ENCODE assay signal across 7 mouse cellular contexts in the genomic region with DNA sequence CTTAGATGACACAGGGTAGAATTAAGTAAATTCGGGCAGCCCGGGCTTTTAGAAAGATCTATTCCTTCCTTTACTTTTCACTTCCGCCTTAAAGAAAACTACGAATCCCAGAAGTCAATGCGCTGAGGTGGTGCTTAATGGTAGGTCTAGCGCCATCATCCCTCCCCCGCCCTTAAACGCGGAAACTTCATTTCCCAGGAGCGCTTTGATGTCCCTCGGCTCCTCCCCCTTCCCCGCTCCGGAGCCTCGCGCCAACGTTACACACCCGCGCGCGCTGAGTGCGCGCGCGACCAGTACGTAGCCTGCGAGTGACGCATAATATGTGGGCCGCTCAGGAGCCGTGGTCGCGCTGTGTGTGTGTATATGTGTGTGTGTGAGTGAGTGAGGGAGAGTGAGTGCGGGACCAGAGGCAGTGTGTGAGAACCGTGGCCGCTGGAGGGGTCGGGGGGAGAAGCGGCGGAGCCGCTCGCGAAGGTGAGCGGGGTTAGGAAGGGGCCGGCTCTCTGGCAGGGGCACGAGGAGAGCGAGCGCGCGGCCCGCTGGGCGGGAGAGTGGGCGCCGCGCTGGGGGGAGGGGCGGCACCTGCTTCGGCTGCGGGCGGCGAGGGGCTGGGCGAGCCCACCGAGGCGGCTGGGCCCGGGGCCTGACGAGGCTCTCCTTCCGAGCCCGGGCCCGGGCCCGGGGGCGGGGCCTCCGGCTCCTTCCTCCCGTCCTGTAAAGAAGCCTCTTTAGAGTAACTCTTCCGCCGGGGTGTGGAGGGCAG. TPM values are rescaled to one million over a fixed set of nuclear protein-coding genes. Genes with fewer than 3 reads are reported as not detected.
A peak's percentile ranks its signal among the peaks of the same experiment; 100 is the strongest.
DNase-seq lines count a peak whose midpoint lies in the region; ATAC-seq lines count a peak whose summit lies in the region.

Gene Dcaf1 (plus strand): TSS at position 257 of the 763 bp plus-strand sequence.

- peak within 1 kb of the TSS; percentile 92 for H3K9ac ChIP-seq in embryonic facial prominence, embryonic 12.5 days
- H3K9ac ChIP-seq in limb, embryonic 11.5 days (ENCODE audit: low read length) = peak within 1 kb of the TSS; percentile 87
- peak within 1 kb of the TSS; percentile 71 for H3K9ac ChIP-seq in midbrain, embryonic 14.5 days (replicated peaks; ENCODE audit: low read length)

- peak; percentile 88 for DNase-seq in adrenal gland, postnatal 25 days
- peak; percentile 99 for DNase-seq in heart, adult 11 months
- DNase-seq in kidney, adult 18-20 months = peak; percentile 89
- peak; percentile 94 for DNase-seq in limb, embryonic 11.5 days (ENCODE audit: low spot score)
- DNase-seq in midbrain, embryonic 14.5 days = peak; percentile 100
- DNase-seq in spleen, adult 18-20 months = peak; percentile 83 to 88

- peak; percentile 97 for ATAC-seq in embryonic facial prominence, embryonic 12.5 days (ENCODE audit: insufficient number of reproducible peaks, insufficient read depth, low FRiP score, low TSS enrichment)
- ATAC-seq in limb, embryonic 11.5 days (ENCODE audit: insufficient number of reproducible peaks, low FRiP score, low TSS enrichment, low read depth) = peak; percentile 95
- peak; percentile 97 for ATAC-seq in midbrain, embryonic 14.5 days (ENCODE audit: low FRiP score, low TSS enrichment)

- peak within 1 kb of the TSS; percentile 90 for H3K27ac ChIP-seq in embryonic facial prominence, embryonic 12.5 days
- peak within 1 kb of the TSS; percentile 87 for H3K27ac ChIP-seq in limb, embryonic 11.5 days (replicated peaks; ENCODE audit: low read depth, low read length)
- peak within 1 kb of the TSS; percentile 91 for H3K27ac ChIP-seq in midbrain, embryonic 14.5 days (replicated peaks; ENCODE audit: low read depth, low read length)

- H3K4me2 ChIP-seq in embryonic facial prominence, embryonic 12.5 days (replicated peaks) = peak within 1 kb of the TSS; percentile 47
- peak within 1 kb of the TSS; percentile 61 for H3K4me2 ChIP-seq in limb, embryonic 11.5 days (ENCODE audit: low read depth, severe bottlenecking)
- H3K4me2 ChIP-seq in midbrain, embryonic 14.5 days (ENCODE audit: low read length) = peak within 1 kb of the TSS; percentile 91

- WGBS in embryonic facial prominence, embryonic 12.5 days = 1% methylated on average over 58 of the region's 71 CpGs
- under 1% methylated on average over 60 of the region's 71 CpGs for WGBS in limb, embryonic 11.5 days
- under 1% methylated on average over 67 of the region's 71 CpGs for WGBS in midbrain, embryonic 14.5 days

- no peaks in the 10 kb centered on the region for H3K36me3 ChIP-seq in embryonic facial prominence, embryonic 12.5 days
- H3K36me3 ChIP-seq in limb, embryonic 11.5 days (ENCODE audit: control insufficient read depth, insufficient read depth, low read length) = no peaks in the 10 kb centered on the region
- H3K36me3 ChIP-seq in midbrain, embryonic 14.5 days (ENCODE audit: control insufficient read depth, insufficient read depth, low read length) = no peaks in the 10 kb centered on the region

- H3K9me3 ChIP-seq in embryonic facial prominence, embryonic 12.5 days = no peaks in the 10 kb centered on the region
- no peaks in the 10 kb centered on the region for H3K9me3 ChIP-seq in limb, embryonic 11.5 days (ENCODE audit: control insufficient read depth, low read length)
- no peaks in the 10 kb centered on the region for H3K9me3 ChIP-seq in midbrain, embryonic 14.5 days (ENCODE audit: control insufficient read depth, low read length)

- H3K4me3 ChIP-seq in embryonic facial prominence, embryonic 12.5 days = peak within 1 kb of the TSS; percentile 86
- H3K4me3 ChIP-seq in limb, embryonic 11.5 days (ENCODE audit: low read depth, low read length) = peak within 1 kb of the TSS; percentile 85
- H3K4me3 ChIP-seq in midbrain, embryonic 14.5 days (replicated peaks; ENCODE audit: low read depth, low read length) = peak within 1 kb of the TSS; percentile 84

- peaks cover 3% of the 10 kb centered on the region; the same call in 1 of the 2 replicates for H3K4me1 ChIP-seq in embryonic facial prominence, embryonic 12.5 days
- no peaks in the 10 kb centered on the region for H3K4me1 ChIP-seq in limb, embryonic 11.5 days (ENCODE audit: control insufficient read depth, insufficient read depth, low read length)
- 0 out of 2 replicates have a peak, but pooled peaks cover 3% of the 10 kb centered on the region for H3K4me1 ChIP-seq in midbrain, embryonic 14.5 days (ENCODE audit: control insufficient read depth, insufficient read depth, low read length)

- no peaks in the 10 kb centered on the region for H3K27me3 ChIP-seq in embryonic facial prominence, embryonic 12.5 days
- no peaks in the 10 kb centered on the region for H3K27me3 ChIP-seq in limb, embryonic 11.5 days (ENCODE audit: control insufficient read depth, insufficient read depth, low read length)
- no peaks in the 10 kb centered on the region for H3K27me3 ChIP-seq in midbrain, embryonic 14.5 days (ENCODE audit: control insufficient read depth, insufficient read depth, low read length)

RNA-seq across cellular contexts. Expression of gene Dcaf1, which starts in this region (rescaled TPM):
- total RNA-seq in adrenal gland, postnatal 25 days (2021) = 32.0 and 41.5 TPM in 2 replicates
- polyA plus RNA-seq in embryonic facial prominence, embryonic 12.5 days (2016; fragmentation: Nextera tagmentation; extraction: Ambion mirVana) = 21.8 and 23.6 TPM in 2 replicates
- 32.9 and 33.6 TPM in 2 replicates for polyA plus RNA-seq in limb, embryonic 11.5 days (2014; fragmentation: Nextera tagmentation; extraction: Ambion mirVana)
- 17.1 and 22.3 TPM in 2 replicates for polyA plus RNA-seq in midbrain, embryonic 14.5 days (2014; fragmentation: Nextera tagmentation; extraction: Ambion mirVana)

Comparison
In these comparisons a context has a peak if more than half of its experiments do, and no peak if none do; other contexts are left out.
1. Peak in every context shown above with its lines: DNase-seq, ATAC-seq, H3K4me3 ChIP-seq and H3K27ac ChIP-seq.